Mouse (Mus musculus) embryonic facial prominence, embryonic 11.5 days (tissue): ENCODE measurements at regions not wholly inside any gene's neighbourhood (a gene's known extent, or its start where the extent isn't known, plus 50 kb on each side); places are given as distances from the start of the nearest gene placed in this dataset.
A peak's percentile ranks its signal among the peaks of the same experiment; 100 is the strongest.

Source experiments
- ATAC-seq: fragments of 200-750 bp; cut with Nextera tagmentation; replicated peaks from 2 replicates; pipeline ENCODE4 v1.8.0; 2017; ENCODE audit warnings: low read depth; ENCODE audit not compliant: insufficient number of reproducible peaks, low FRiP score, low TSS enrichment
- DNase-seq: peaks from one replicate; pipeline ENCODE4 v3.0.0-alpha.2; 2015; ENCODE audit warnings: low spot score
- H3K27ac ChIP-seq: fragments of 300-500 bp; sonication (generic); replicated peaks from 2 replicates; pipeline ENCODE4 v1.5.1; 2014; ENCODE audit warnings: mild to moderate bottlenecking, low read depth, low read length, control low read depth
- H3K27me3 ChIP-seq: fragments of 300-500 bp; sonication (generic); 2 replicates; pipeline ENCODE4 v1.6.1; 2014; ENCODE audit warnings: mild to moderate bottlenecking, low read length, moderate library complexity, mixed read lengths; ENCODE audit not compliant: control insufficient read depth, insufficient read depth
- H3K36me3 ChIP-seq: fragments of 300-500 bp; sonication (generic); replicated peaks from 2 replicates; pipeline ENCODE4 v1.6.1; 2014; ENCODE audit warnings: low read depth, mild to moderate bottlenecking, low read length, moderate library complexity, mixed read lengths; ENCODE audit not compliant: control insufficient read depth, insufficient read depth
- H3K4me1 ChIP-seq: fragments of 300-500 bp; sonication (generic); 2 replicates; pipeline ENCODE4 v1.6.1; 2014; ENCODE audit warnings: low read length, mixed read lengths; ENCODE audit not compliant: control insufficient read depth, insufficient read depth
- H3K4me2 ChIP-seq: fragments of 300-500 bp; sonication (generic); 2 replicates; pipeline ENCODE4 v1.6.1; 2014; ENCODE audit warnings: low read depth, mild to moderate bottlenecking, control low read depth, low read length, moderate library complexity
- H3K4me3 ChIP-seq: fragments of 300-500 bp; sonication (generic); 2 replicates; pipeline ENCODE4 v1.5.1; 2014; ENCODE audit warnings: low read depth, low read length, control low read depth
- H3K9ac ChIP-seq: fragments of 300-500 bp; sonication (generic); replicated peaks from 2 replicates; pipeline ENCODE4 v1.6.1; 2014; ENCODE audit warnings: mild to moderate bottlenecking, control low read depth, low read length
- H3K9me3 ChIP-seq: fragments of 300-500 bp; sonication (generic); replicated peaks from 2 replicates; pipeline ENCODE4 v1.6.1; 2016; ENCODE audit warnings: mild to moderate bottlenecking, low read length, inconsistent platforms, mixed read lengths; ENCODE audit not compliant: control insufficient read depth
- WGBS: fragments of 180-500 bp; shearing (Covaris S2); extraction: QIAGEN DNeasy Blood & Tissue Kit; methylation state at CpG from one replicate; pipeline ENCODE4 v1.1.7; 2014; 5-methylcytosine and 5-hydroxymethylcytosine counted together

GRCm38 (mm10) chr10:110570465-110570864, 114.5 kb upstream of the Nav3 start:
- ATAC-seq, result no peak
- WGBS, result 86% methylated on average over 5 of the region's 5 CpGs

GRCm38 (mm10) chr10:110571179-110571578, 115.2 kb upstream of the Nav3 start:
- no peaks in the 10 kb centered on the region for H3K4me1 ChIP-seq
- DNase-seq, result no peak
- 79% methylated on average over 4 of the region's 4 CpGs for WGBS

More at GRCm38 (mm10) chr10:110570465-110570864, 114.5 kb upstream of the Nav3 start:
- Histone ChIP-seq H3K27ac (no peak overlapping the region), H3K4me2 (no peak overlapping the region), H3K4me1 (no peaks in the 10 kb centered on the region), H3K36me3 (no peaks in the 10 kb centered on the region), H3K9ac (no peak overlapping the region), H3K4me3 (no peak overlapping the region), H3K9me3 (no peaks in the 10 kb centered on the region), H3K27me3 (no peaks in the 10 kb centered on the region)
- DNase-seq, result no peak

GRCm38 (mm10) chr10:110573530-110573929, 117.5 kb upstream of the Nav3 start:
- H3K9ac ChIP-seq, result no peak overlapping the region
- H3K27me3 ChIP-seq, result no peaks in the 10 kb centered on the region
- no peak overlapping the region for H3K4me3 ChIP-seq
- H3K27ac ChIP-seq, result no peak overlapping the region
- DNase-seq, result no peak
- H3K36me3 ChIP-seq, result no peaks in the 10 kb centered on the region
- no peak overlapping the region for H3K4me2 ChIP-seq
- 64% methylated on average over 7 of the region's 7 CpGs for WGBS
- no peaks in the 10 kb centered on the region for H3K4me1 ChIP-seq
- no peak for ATAC-seq
- H3K9me3 ChIP-seq, result no peaks in the 10 kb centered on the region

More at GRCm38 (mm10) chr10:110571179-110571578, 115.2 kb upstream of the Nav3 start:
- no peak overlapping the region for H3K4me3 ChIP-seq
- H3K9ac ChIP-seq, result no peak overlapping the region
- no peaks in the 10 kb centered on the region for H3K9me3 ChIP-seq
- no peak overlapping the region for H3K4me2 ChIP-seq
- no peaks in the 10 kb centered on the region for H3K27me3 ChIP-seq
- no peak for ATAC-seq
- H3K27ac ChIP-seq, result no peak overlapping the region
- H3K36me3 ChIP-seq, result no peaks in the 10 kb centered on the region

- Histone ChIP-seq H3K4me1 (no peaks in the 10 kb centered on the region), H3K27me3 (no peaks in the 10 kb centered on the region), H3K9me3 (no peaks in the 10 kb centered on the region), H3K36me3 (no peaks in the 10 kb centered on the region), H3K4me2 (no peak overlapping the region), H3K4me3 (no peak overlapping the region), H3K9ac (no peak overlapping the region), H3K27ac (no peak overlapping the region)
- WGBS, result 36% methylated on average over 8 of the region's 8 CpGs
- ATAC-seq (no peak), DNase-seq (peak; percentile 64)
Measured at GRCm38 (mm10) chr10:110586029-110586428, 130.0 kb upstream of the Nav3 start.

GRCm38 (mm10) chr10:110586507-110586906, 130.5 kb upstream of the Nav3 start:
- no peak overlapping the region for H3K9ac ChIP-seq
- no peaks in the 10 kb centered on the region for H3K27me3 ChIP-seq
- H3K9me3 ChIP-seq, result no peaks in the 10 kb centered on the region
- H3K36me3 ChIP-seq, result no peaks in the 10 kb centered on the region
- H3K4me1 ChIP-seq, result no peaks in the 10 kb centered on the region
- DNase-seq, result no peak
- H3K27ac ChIP-seq, result no peak overlapping the region
- no peak overlapping the region for H3K4me2 ChIP-seq
- no peak for ATAC-seq
- WGBS, result 71% methylated on average over 6 of the region's 6 CpGs
- no peak overlapping the region for H3K4me3 ChIP-seq

GRCm38 (mm10) chr10:110587529-110587928, 131.5 kb upstream of the Nav3 start:
- no peak overlapping the region for H3K9ac ChIP-seq
- ATAC-seq (no peak), DNase-seq (no peak)
- H3K4me1 ChIP-seq, result no peaks in the 10 kb centered on the region
- no peak overlapping the region for H3K4me2 ChIP-seq
- H3K4me3 ChIP-seq, result no peak overlapping the region
- no peaks in the 10 kb centered on the region for H3K36me3 ChIP-seq
- no peaks in the 10 kb centered on the region for H3K9me3 ChIP-seq
- no peak overlapping the region for H3K27ac ChIP-seq
- H3K27me3 ChIP-seq, result no peaks in the 10 kb centered on the region
- WGBS, result 61% methylated on average over 13 of the region's 13 CpGs

- H3K4me1 ChIP-seq, result no peaks in the 10 kb centered on the region
- no peaks in the 10 kb centered on the region for H3K9me3 ChIP-seq
- H3K4me2 ChIP-seq, result no peak overlapping the region
- ATAC-seq, result no peak
- DNase-seq, result no peak
- H3K27me3 ChIP-seq, result no peaks in the 10 kb centered on the region
- WGBS, result 78% methylated on average over 11 of the region's 11 CpGs
- H3K27ac ChIP-seq, result no peak overlapping the region
- no peaks in the 10 kb centered on the region for H3K36me3 ChIP-seq
- no peak overlapping the region for H3K9ac ChIP-seq
- H3K4me3 ChIP-seq, result no peak overlapping the region
Measured at GRCm38 (mm10) chr10:110600352-110600853, 144.4 kb upstream of the Nav3 start.

GRCm38 (mm10) chr10:110610336-110610735, 134.9 kb upstream of the E2f7 start:
- no peak overlapping the region for H3K4me2 ChIP-seq
- H3K4me3 ChIP-seq, result no peak overlapping the region
- no peaks in the 10 kb centered on the region for H3K4me1 ChIP-seq
- no peak for DNase-seq
- H3K27ac ChIP-seq, result no peak overlapping the region
- H3K9me3 ChIP-seq, result no peaks in the 10 kb centered on the region
- H3K9ac ChIP-seq, result no peak overlapping the region
- no peaks in the 10 kb centered on the region for H3K36me3 ChIP-seq
- H3K27me3 ChIP-seq, result no peaks in the 10 kb centered on the region
- 87% methylated on average over 9 of the region's 9 CpGs for WGBS
- no peak for ATAC-seq
